Mouse (Mus musculus) hindbrain, embryonic 13.5 days (tissue): ENCODE results near the gene Prss56. TPM values are rescaled to one million over a fixed set of nuclear protein-coding genes. Genes with fewer than 3 reads are reported as not detected.

Experiments
- ATAC-seq: fragments of 200-750 bp; cut with Nextera tagmentation; 2 replicates; pipeline ENCODE4 v1.8.0; 2017; ENCODE audit warnings: moderate TSS enrichment; ENCODE audit not compliant: low FRiP score
- H3K27ac ChIP-seq: fragments of 300-500 bp; sonication (generic); 2 replicates; pipeline ENCODE4 v1.5.1; 2015; ENCODE audit warnings: inconsistent platforms, mild to moderate bottlenecking, moderate library complexity
- H3K27me3 ChIP-seq: fragments of 300-500 bp; sonication (generic); 2 replicates; pipeline ENCODE4 v1.6.1; 2015; ENCODE audit warnings: mild to moderate bottlenecking, inconsistent platforms
- H3K36me3 ChIP-seq: fragments of 300-500 bp; sonication (generic); 2 replicates; pipeline ENCODE4 v1.6.1; 2015; ENCODE audit warnings: mild to moderate bottlenecking, inconsistent platforms
- H3K4me1 ChIP-seq: fragments of 300-500 bp; sonication (generic); replicated peaks from 2 replicates; pipeline ENCODE4 v1.6.1; 2015; ENCODE audit warnings: inconsistent platforms
- H3K4me2 ChIP-seq: fragments of 300-500 bp; sonication (generic); 2 replicates; pipeline ENCODE4 v1.6.1; 2015; ENCODE audit warnings: inconsistent platforms, mild to moderate bottlenecking, moderate library complexity
- H3K4me3 ChIP-seq: fragments of 300-500 bp; sonication (generic); 2 replicates; pipeline ENCODE4 v1.5.1; 2015; ENCODE audit warnings: mild to moderate bottlenecking, inconsistent platforms
- H3K9ac ChIP-seq: fragments of 300-500 bp; sonication (generic); 2 replicates; pipeline ENCODE4 v1.6.1; 2015; ENCODE audit warnings: mild to moderate bottlenecking, inconsistent platforms
- H3K9me3 ChIP-seq: fragments of 300-500 bp; sonication (generic); 2 replicates; pipeline ENCODE4 v1.6.1; 2016; ENCODE audit warnings: inconsistent platforms
- WGBS: fragments of 180-500 bp; shearing (Covaris S2); methylation state at CpG from one replicate; pipeline ENCODE4 v1.1.7; 2015; 5-methylcytosine and 5-hydroxymethylcytosine counted together
- polyA plus RNA-seq: library from polyadenylated mRNA; unstranded; fragments of >200 nt; fragmentation: Nextera tagmentation; extraction: Ambion mirVana; gene quantifications from 2 replicates; pipeline ENCODE4 v1.2.1, GENCODE M21; 2015

The Prss56 gene
- polyA plus RNA-seq, 1 experiment from 2014 or later: 9.0 TPM

GRCm38 (mm10) chr1:87186261-87187036 is 3.3 kb downstream of the Prss56 start:
- Histone ChIP-seq H3K27me3 (peaks cover 83% of the 10 kb centered on the region), H3K4me2 (peak overlapping the region; percentile 87), H3K9me3 (no peaks in the 10 kb centered on the region), H3K4me3 (peak overlapping the region; percentile 49), H3K4me1 (peaks cover 24% of the 10 kb centered on the region), H3K9ac (peak overlapping the region; percentile 68), H3K27ac (no peak overlapping the region), H3K36me3 (no peaks in the 10 kb centered on the region)
- ATAC-seq: peak; percentile 53
- 2% methylated on average over 50 of the region's 54 CpGs for WGBS

DNA sequence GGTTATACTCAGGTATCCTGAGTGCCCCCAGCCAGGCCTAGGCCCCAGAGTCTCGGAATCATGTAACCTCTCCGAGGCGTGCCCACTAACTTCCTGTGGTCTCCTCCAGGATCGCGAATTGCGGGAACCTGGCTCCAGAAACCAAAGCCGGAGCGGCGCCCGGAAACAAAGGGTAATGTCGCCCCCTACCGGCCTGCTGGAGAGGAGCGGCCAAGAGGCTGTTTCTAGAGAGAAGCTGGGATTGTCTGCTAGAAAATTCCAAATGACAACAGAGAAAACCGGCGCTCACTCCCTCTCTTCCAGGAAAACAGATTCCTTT is 3.9 kb downstream of the Prss56 start:
- Histone ChIP-seq H3K27me3 (peaks cover 78% of the 10 kb centered on the region), H3K9ac (peak overlapping the region; percentile 68), H3K4me3 (peak overlapping the region; percentile 49), H3K4me1 (peaks cover 24% of the 10 kb centered on the region), H3K27ac (no peak overlapping the region), H3K36me3 (no peaks in the 10 kb centered on the region), H3K9me3 (no peaks in the 10 kb centered on the region), H3K4me2 (peak overlapping the region; percentile 87)
- WGBS: under 1% methylated on average over 15 of the region's 15 CpGs
- ATAC-seq: peak; percentile 64

DNA sequence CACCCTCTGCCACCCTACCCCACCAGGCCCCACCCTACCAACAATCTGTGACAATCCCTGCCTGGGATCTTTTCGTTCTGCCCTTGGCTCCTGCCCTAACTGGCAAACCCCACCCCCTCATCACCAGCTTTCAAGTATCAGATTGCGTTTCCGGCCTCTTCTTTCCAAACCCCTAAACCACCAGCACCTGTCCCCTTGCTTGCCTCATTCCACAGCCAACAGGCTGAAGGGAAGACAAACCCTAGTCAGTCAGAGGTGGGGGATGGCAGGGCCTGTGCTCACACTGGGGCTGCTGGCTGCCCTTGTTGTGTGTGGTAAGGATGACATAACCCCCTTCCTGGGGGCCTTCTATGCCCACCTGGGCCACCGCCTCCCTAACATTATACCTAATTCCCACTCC is 7.3 kb downstream of the Prss56 start, which contains the start of gene Chrnd:
TSS of gene Chrnd (plus strand) at position 179 of the 400 bp plus-strand sequence.
- no peaks in the 10 kb centered on the region for H3K36me3 ChIP-seq
- ATAC-seq: no peak
- no peak within 1 kb of the TSS for H3K9ac ChIP-seq
- no peak within 1 kb of the TSS for H3K4me3 ChIP-seq
- peaks cover 46% of the 10 kb centered on the region for H3K27me3 ChIP-seq
- H3K9me3 ChIP-seq: no peaks in the 10 kb centered on the region
- no peak within 1 kb of the TSS for H3K4me2 ChIP-seq
- H3K27ac ChIP-seq: no peak within 1 kb of the TSS
- peaks cover 14% of the 10 kb centered on the region for H3K4me1 ChIP-seq
- 37% methylated on average over 4 of the region's 4 CpGs for WGBS

- no peaks in the 10 kb centered on the region for H3K9me3 ChIP-seq
- no peak overlapping the region for H3K4me2 ChIP-seq
- H3K27ac ChIP-seq: no peak overlapping the region
- H3K36me3 ChIP-seq: no peaks in the 10 kb centered on the region
- 0 out of 2 replicates have a peak, but pooled peaks cover 4% of the 10 kb centered on the region for H3K27me3 ChIP-seq
- H3K4me3 ChIP-seq: no peak overlapping the region
- WGBS: 83% methylated on average over 9 of the region's 9 CpGs
- no peak overlapping the region for H3K9ac ChIP-seq
- no peak for ATAC-seq
- H3K4me1 ChIP-seq: no peaks in the 10 kb centered on the region
Measured at GRCm38 (mm10) chr1:87197296-87197695, 14.2 kb downstream of the Prss56 start.

GRCm38 (mm10) chr1:87198119-87199065 is 15.3 kb downstream of the Prss56 start:
- Histone ChIP-seq H3K27me3 (0 out of 2 replicates have a peak, but pooled peaks cover 4% of the 10 kb centered on the region), H3K4me2 (no peak overlapping the region), H3K4me3 (no peak overlapping the region), H3K36me3 (no peaks in the 10 kb centered on the region), H3K4me1 (no peaks in the 10 kb centered on the region), H3K9ac (no peak overlapping the region), H3K9me3 (no peaks in the 10 kb centered on the region), H3K27ac (no peak overlapping the region)
- ATAC-seq: no peak
- WGBS: 79% methylated on average over 12 of the region's 12 CpGs

GRCm38 (mm10) chr1:87200811-87201210 is 17.7 kb downstream of the Prss56 start:
- Histone ChIP-seq H3K9ac (no peak overlapping the region), H3K36me3 (no peaks in the 10 kb centered on the region), H3K27me3 (peaks cover 14% of the 10 kb centered on the region), H3K4me2 (no peak overlapping the region), H3K4me1 (no peaks in the 10 kb centered on the region), H3K9me3 (no peaks in the 10 kb centered on the region), H3K4me3 (no peak overlapping the region), H3K27ac (no peak overlapping the region)
- 67% methylated on average over 2 of the region's 2 CpGs for WGBS
- ATAC-seq: no peak

DNA sequence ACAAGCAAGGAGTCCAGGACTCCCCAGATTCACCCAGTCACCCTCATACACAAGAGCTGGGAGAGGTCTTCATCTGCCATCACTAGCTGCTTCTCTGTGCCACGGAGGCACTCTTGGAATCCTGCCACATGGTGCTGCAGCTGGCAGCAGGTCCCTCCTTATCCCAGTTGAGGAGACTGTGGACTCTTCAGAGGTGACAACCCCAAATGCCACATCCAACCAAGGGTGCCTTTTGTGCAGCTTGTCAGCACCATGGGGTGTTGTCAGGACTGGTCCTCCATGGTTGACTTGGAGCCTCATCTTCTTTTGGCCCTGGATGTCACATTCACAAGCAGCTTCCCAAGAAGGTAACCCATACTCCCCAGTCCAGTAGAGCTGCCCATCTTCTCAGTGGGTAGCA is 18.7 kb downstream of the Prss56 start:
- H3K27me3 ChIP-seq: peaks cover 24% of the 10 kb centered on the region
- H3K27ac ChIP-seq: no peak overlapping the region
- H3K9ac ChIP-seq: no peak overlapping the region
- H3K4me1 ChIP-seq: no peaks in the 10 kb centered on the region
- no peak for ATAC-seq
- no peak overlapping the region for H3K4me3 ChIP-seq
- WGBS: 50% methylated on average over 1 of the region's 1 CpGs
- H3K36me3 ChIP-seq: no peaks in the 10 kb centered on the region
- H3K9me3 ChIP-seq: no peaks in the 10 kb centered on the region
- H3K4me2 ChIP-seq: no peak overlapping the region

GRCm38 (mm10) chr1:87203779-87204178 is 20.7 kb downstream of the Prss56 start:
- H3K27ac ChIP-seq: no peak overlapping the region
- peaks cover 39% of the 10 kb centered on the region for H3K27me3 ChIP-seq
- H3K4me1 ChIP-seq: no peaks in the 10 kb centered on the region
- no peak overlapping the region for H3K4me3 ChIP-seq
- 84% methylated on average over 5 of the region's 5 CpGs for WGBS
- no peak overlapping the region for H3K9ac ChIP-seq
- H3K4me2 ChIP-seq: no peak overlapping the region
- H3K36me3 ChIP-seq: no peaks in the 10 kb centered on the region
- H3K9me3 ChIP-seq: no peaks in the 10 kb centered on the region
- ATAC-seq: no peak

GRCm38 (mm10) chr1:87204465-87204864 is 21.4 kb downstream of the Prss56 start, which contains the start of gene Chrng:
Gene Chrng, plus strand, starts transcription at chr1:87204657.
- ATAC-seq: no peak
- no peak within 1 kb of the TSS for H3K27ac ChIP-seq
- no peak within 1 kb of the TSS for H3K9ac ChIP-seq
- no peak within 1 kb of the TSS for H3K4me2 ChIP-seq
- no peaks in the 10 kb centered on the region for H3K4me1 ChIP-seq
- no peaks in the 10 kb centered on the region for H3K9me3 ChIP-seq
- no peaks in the 10 kb centered on the region for H3K36me3 ChIP-seq
- peaks cover 42% of the 10 kb centered on the region for H3K27me3 ChIP-seq
- 90% methylated on average over 7 of the region's 7 CpGs for whole genome bisulfite sequencing
- no peak within 1 kb of the TSS for H3K4me3 ChIP-seq

GRCm38 (mm10) chr1:87205038-87205437 is 21.9 kb downstream of the Prss56 start:
- Histone ChIP-seq H3K9me3 (no peaks in the 10 kb centered on the region), H3K4me2 (no peak overlapping the region), H3K27me3 (peaks cover 42% of the 10 kb centered on the region), H3K4me1 (no peaks in the 10 kb centered on the region), H3K9ac (no peak overlapping the region), H3K4me3 (no peak overlapping the region), H3K36me3 (no peaks in the 10 kb centered on the region), H3K27ac (no peak overlapping the region)
- WGBS: 56% methylated on average over 6 of the region's 6 CpGs
- no peak for ATAC-seq

- no peak overlapping the region for H3K4me3 ChIP-seq
- no peak overlapping the region for H3K4me2 ChIP-seq
- peaks cover 42% of the 10 kb centered on the region for H3K27me3 ChIP-seq
- no peak overlapping the region for H3K9ac ChIP-seq
- WGBS: 51% methylated on average over 3 of the region's 3 CpGs
- H3K27ac ChIP-seq: no peak overlapping the region
- no peaks in the 10 kb centered on the region for H3K9me3 ChIP-seq
- H3K36me3 ChIP-seq: no peaks in the 10 kb centered on the region
- no peaks in the 10 kb centered on the region for H3K4me1 ChIP-seq
- no peak for ATAC-seq
Measured at GRCm38 (mm10) chr1:87205502-87205901, 22.4 kb downstream of the Prss56 start.

DNA sequence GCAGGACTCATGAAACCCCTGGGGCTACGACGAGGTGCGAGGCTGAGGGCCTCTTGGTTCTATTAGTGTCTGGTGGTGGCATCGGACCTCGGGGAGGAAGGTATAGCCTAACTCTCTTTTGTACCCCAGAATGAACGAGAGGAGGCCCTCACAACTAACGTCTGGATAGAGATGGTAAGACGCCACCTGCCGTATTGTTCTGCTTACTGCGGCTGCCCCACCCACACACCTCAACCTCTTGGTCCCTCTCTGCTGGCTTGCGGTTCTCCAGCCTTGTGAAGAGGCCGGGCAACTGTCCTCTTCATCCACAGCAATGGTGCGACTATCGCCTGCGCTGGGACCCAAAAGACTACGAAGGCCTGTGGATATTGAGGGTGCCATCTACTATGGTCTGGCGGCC is 23.2 kb downstream of the Prss56 start:
- no peak overlapping the region for H3K4me2 ChIP-seq
- no peak overlapping the region for H3K4me3 ChIP-seq
- no peak for ATAC-seq
- 24% methylated on average over 17 of the region's 17 CpGs for WGBS
- H3K27me3 ChIP-seq: peaks cover 42% of the 10 kb centered on the region
- H3K9me3 ChIP-seq: no peaks in the 10 kb centered on the region
- H3K27ac ChIP-seq: no peak overlapping the region
- H3K4me1 ChIP-seq: no peaks in the 10 kb centered on the region
- no peaks in the 10 kb centered on the region for H3K36me3 ChIP-seq
- H3K9ac ChIP-seq: no peak overlapping the region
